Mouse (Mus musculus): ENCODE data around the gene Bicdl1.
A peak's percentile ranks its signal among the peaks of the same experiment; 100 is the strongest.

DNA sequence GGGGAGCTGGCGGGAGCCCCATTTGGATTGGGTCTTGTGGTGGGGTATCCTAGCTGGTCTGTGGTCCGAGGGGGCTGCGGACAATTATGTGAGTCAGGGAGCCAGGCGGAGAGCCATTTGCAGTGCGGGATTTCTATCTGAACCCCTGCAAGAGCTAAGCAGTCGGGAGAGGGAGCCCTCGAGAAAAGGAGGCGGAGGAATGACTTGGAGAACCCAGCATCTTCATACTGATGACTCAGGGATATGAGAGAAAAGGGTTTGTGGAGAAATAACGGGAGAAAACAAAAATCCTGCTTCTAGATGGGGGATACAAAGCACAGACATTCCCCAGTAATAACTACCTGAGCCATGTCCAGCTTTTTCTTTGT, 1.4 kb upstream of the Bicdl1 start:
- TF ChIP-seq CTCF (IDR thresholded peaks at IDR 0.05; ENCODE audit: low read depth), result peak; percentile 67
- no peak for TF ChIP-seq EP300 (optimal IDR thresholded peaks at IDR 0.05)

All from stomach, postnatal 0 days (tissue).